Comparison of ENCODE assay signal across 15 mouse cellular contexts in genomic region chr4:45392994-45393393, GRCm38 (mm10).
"Had no signal": no experiment of that assay in that cellular context is flagged by ENCODE, and none has a peak within 500 bp of the region (broad histone marks: within the 10 kb centered on the region; RNA-seq: fewer than 3 reads in every experiment).

No protein-coding gene starts in this region.

- H3K4me2 ChIP-seq: limb, embryonic 13.5 days; liver, embryonic 15.5 days; midbrain, embryonic 12.5 days; neural tube, embryonic 13.5 days had no signal

- H3K4me1 ChIP-seq: limb, embryonic 13.5 days; midbrain, embryonic 12.5 days; neural tube, embryonic 13.5 days had no signal

- H3K9me3 ChIP-seq: limb, embryonic 13.5 days; liver, embryonic 15.5 days; megakaryocyte, embryonic 14.5 days; midbrain, embryonic 12.5 days; neural tube, embryonic 13.5 days had no signal

- DNase-seq: kidney, postnatal 10 days; kidney, postnatal 4 days; left cerebral cortex, postnatal 4 days; lung, adult 2 months; right cerebral cortex, adult 18-20 months; right cerebral cortex, postnatal 25 days; thymus, postnatal 14 days had no signal

- H3K27ac ChIP-seq: layer of hippocampus, adult 2 months; limb, embryonic 13.5 days; liver, embryonic 15.5 days; midbrain, embryonic 12.5 days; neural tube, embryonic 13.5 days; stomach, postnatal 0 days had no signal

- ATAC-seq: midbrain, embryonic 16.5 days had no signal

- H3K9ac ChIP-seq: limb, embryonic 13.5 days; liver, embryonic 15.5 days; midbrain, embryonic 12.5 days; neural tube, embryonic 13.5 days had no signal

- H3K27me3 ChIP-seq: limb, embryonic 13.5 days; liver, embryonic 15.5 days; midbrain, embryonic 12.5 days; neural tube, embryonic 13.5 days had no signal

- H3K4me3 ChIP-seq: layer of hippocampus, adult 2 months; limb, embryonic 13.5 days; liver, embryonic 15.5 days; megakaryocyte, embryonic 14.5 days; midbrain, embryonic 12.5 days; neural tube, embryonic 13.5 days had no signal
